Mouse (Mus musculus) brain, embryonic 14.5 days (tissue): ENCODE results near the gene Chd3.

ENCODE experiments used
- CTCF ChIP-seq: fragments of 200-500 bp; IDR thresholded peaks from 2 replicates; pipeline ENCODE4 v1.5.1; 2012; ENCODE audit warnings: inconsistent platforms, mild to moderate bottlenecking, moderate library complexity, borderline replicate concordance; ENCODE audit not compliant: insufficient read depth, insufficient read length; ENCODE audit errors: extremely low read depth
- POLR2A ChIP-seq: fragments of 200-500 bp; IDR thresholded peaks from 2 replicates; pipeline ENCODE4 v1.6.1; 2012; ENCODE audit warnings: mild to moderate bottlenecking, inconsistent platforms, borderline replicate concordance; ENCODE audit not compliant: poor library complexity, insufficient read depth, insufficient read length, severe bottlenecking; ENCODE audit errors: extremely low read depth

- no peak for TF ChIP-seq POLR2A
- no peak for TF ChIP-seq CTCF
These were observed 8.6 kb upstream of the Chd3 start for GRCm38 (mm10) chr11:69377766-69378165.
